Mouse (Mus musculus): Measurements from ENCODE around the gene Unc79.
A peak's percentile ranks its signal among the peaks of the same experiment; 100 is the strongest.

Unc79 gene

GRCm38 (mm10) chr12:103042711-103043110 lies 94.1 kb downstream of the Unc79 start:
- no peak for DNase-seq

- no peak for DNase-seq
These were observed 95.8 kb downstream of the Unc79 start for GRCm38 (mm10) chr12:103044422-103044821.

GRCm38 (mm10) chr12:103049865-103050264 lies 101.2 kb downstream of the Unc79 start:
- DNase-seq = no peak

GRCm38 (mm10) chr12:103059321-103060053 lies 110.8 kb downstream of the Unc79 start:
- DNase-seq = no peak

GRCm38 (mm10) chr12:103060791-103061190 lies 112.1 kb downstream of the Unc79 start:
- DNase-seq = no peak

- DNase-seq = no peak
These were observed 113.5 kb downstream of the Unc79 start for GRCm38 (mm10) chr12:103062133-103062532.

- DNase-seq = peak; percentile 9
These were observed 116.3 kb downstream of the Unc79 start for GRCm38 (mm10) chr12:103064944-103065343.

GRCm38 (mm10) chr12:103068161-103068560 lies 119.5 kb downstream of the Unc79 start:
- DNase-seq = no peak

GRCm38 (mm10) chr12:103069565-103069964 lies 120.9 kb downstream of the Unc79 start:
- no peak for DNase-seq

GRCm38 (mm10) chr12:103073953-103074352 lies 125.3 kb downstream of the Unc79 start:
- no peak for DNase-seq

GRCm38 (mm10) chr12:103078751-103079150 lies 130.1 kb downstream of the Unc79 start:
- no peak for DNase-seq

GRCm38 (mm10) chr12:103080055-103080454 lies 131.4 kb downstream of the Unc79 start:
- no peak for DNase-seq

GRCm38 (mm10) chr12:103091831-103092230 lies 143.2 kb downstream of the Unc79 start:
- DNase-seq = no peak

- no peak for DNase-seq
These were observed 146.5 kb downstream of the Unc79 start for GRCm38 (mm10) chr12:103095160-103095559.

- no peak for DNase-seq
These were observed 150.5 kb downstream of the Unc79 start for GRCm38 (mm10) chr12:103099185-103099584.

GRCm38 (mm10) chr12:103100088-103100487 lies 151.4 kb downstream of the Unc79 start:
- no peak for DNase-seq

- no peak for DNase-seq
These were observed 154.4 kb downstream of the Unc79 start for GRCm38 (mm10) chr12:103103041-103103440.

GRCm38 (mm10) chr12:103103601-103104000 lies 154.9 kb downstream of the Unc79 start:
- DNase-seq = peak; percentile 2

GRCm38 (mm10) chr12:103109301-103109700 lies 160.6 kb downstream of the Unc79 start:
- DNase-seq = no peak

GRCm38 (mm10) chr12:103116639-103117038 lies 168.0 kb downstream of the Unc79 start:
- DNase-seq = no peak

- no peak for DNase-seq
These were observed 169.0 kb downstream of the Unc79 start for GRCm38 (mm10) chr12:103117517-103118193.

GRCm38 (mm10) chr12:103121928-103122327 lies 173.3 kb downstream of the Unc79 start:
- DNase-seq = no peak

GRCm38 (mm10) chr12:103123861-103124260 lies 175.2 kb downstream of the Unc79 start:
- DNase-seq = no peak

GRCm38 (mm10) chr12:103128914-103129313 lies 180.3 kb downstream of the Unc79 start:
- DNase-seq = no peak

All from thymus, postnatal 25 days (tissue).